Mouse (Mus musculus): ENCODE results near the gene Timeless. TPM values are rescaled to one million over a fixed set of nuclear protein-coding genes. Genes with fewer than 3 reads are reported as not detected.
"Not testable (repeated sequence)": the region's sequence is repeated elsewhere in the genome, so short reads cannot be mapped to it uniquely, and the experiment has no call there.

Timeless gene
- polyA plus RNA-seq (2012; rRNA removed): 5.1 and 5.3 TPM in 2 replicates

DNA sequence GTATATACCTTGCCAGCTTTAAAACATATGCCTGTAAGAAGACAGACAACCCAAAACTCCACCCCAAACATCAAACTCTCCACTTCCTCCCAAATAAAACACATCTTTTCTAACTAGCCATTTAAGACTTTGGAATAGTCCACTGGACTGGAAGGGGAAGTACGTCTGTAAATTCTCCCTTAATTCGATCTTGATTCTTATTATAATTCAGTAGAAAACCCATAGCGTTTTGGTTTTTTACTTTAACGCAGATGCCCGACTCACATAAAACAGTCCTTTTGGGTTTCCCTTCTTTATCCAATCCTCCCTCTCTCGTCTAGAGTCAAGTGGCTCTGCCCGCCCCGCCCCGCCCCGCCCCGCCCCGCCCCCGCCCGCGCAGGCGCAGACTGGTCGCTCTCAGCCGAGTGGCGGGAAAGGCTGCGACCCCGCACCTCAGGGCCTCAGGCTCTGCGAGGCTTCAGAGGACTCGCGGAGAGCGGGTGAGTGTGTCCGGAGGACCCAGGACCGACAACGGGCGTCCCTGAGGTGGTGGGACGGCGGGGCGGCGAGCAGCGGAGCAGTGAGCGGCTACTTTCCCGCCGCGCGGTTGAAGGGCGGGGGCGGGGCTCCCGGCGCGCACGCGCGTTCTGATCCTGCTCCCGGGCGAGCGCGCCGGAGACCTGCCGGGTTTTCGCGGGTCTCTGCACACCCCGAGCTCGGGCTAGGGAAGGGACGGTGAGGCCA lies at the start of gene Timeless:
Gene Timeless (plus strand): TSS at position 369 of the 723 bp plus-strand sequence.
- peak in 1 of 2 experiments; percentile 84 for DNase-seq (ENCODE audit: extremely low spot score in 1 of 2, low spot score in 1 of 2)

DNA sequence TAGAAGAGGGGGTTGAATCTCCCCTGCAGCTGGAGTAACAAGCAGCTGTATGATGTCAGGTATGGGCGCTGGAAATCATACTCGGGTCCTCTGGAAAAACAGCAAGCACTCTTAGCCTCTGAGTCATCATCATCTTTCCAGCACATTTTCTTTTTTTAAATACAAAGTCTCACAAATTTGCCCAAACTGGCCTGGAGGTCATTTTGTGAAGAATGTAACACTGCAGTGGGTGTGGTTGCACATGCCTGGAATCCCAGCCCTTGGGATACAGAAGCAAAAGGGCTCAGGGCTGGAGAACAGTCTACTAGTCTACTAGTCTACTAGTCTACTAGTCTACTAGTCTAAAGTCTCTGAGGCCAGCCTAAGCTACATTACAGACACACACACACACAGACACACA lies 47.6 kb upstream of the Timeless start:
- no peak for DNase-seq (ENCODE audit: extremely low spot score in 1 of 2, low spot score in 1 of 2)

DNA sequence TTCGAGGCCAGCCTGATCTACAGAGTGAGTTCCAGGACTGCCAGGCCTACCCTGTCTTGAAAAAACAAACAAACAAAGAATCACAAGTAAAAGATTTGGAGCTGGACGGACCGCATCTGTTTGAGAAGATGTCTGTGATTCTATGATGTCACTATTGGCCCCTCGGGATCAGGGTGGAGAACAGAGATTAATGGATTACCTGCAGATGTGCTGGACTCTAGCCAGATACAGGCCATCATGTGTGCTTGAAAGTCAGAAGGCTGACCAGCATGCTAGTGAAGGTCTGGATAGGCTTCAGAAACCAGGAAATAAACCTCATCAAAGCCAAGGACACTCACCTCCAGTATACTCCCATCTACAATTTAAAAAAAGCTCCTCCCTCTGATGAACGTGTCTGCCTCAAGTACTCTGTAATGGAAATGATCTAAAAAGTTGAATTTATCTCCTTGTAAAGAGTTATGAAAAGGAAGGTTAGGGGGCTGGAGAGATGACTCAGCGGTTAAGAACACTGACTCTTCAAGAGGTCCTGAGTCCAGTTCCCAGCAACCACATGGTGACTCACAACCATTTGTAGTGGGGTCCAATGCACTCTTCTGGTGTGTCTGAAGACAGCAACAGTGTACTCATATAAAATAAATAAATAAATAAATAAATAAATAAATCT lies 46.5 kb upstream of the Timeless start:
- DNase-seq (ENCODE audit: extremely low spot score in 1 of 2, low spot score in 1 of 2): no peak

DNA sequence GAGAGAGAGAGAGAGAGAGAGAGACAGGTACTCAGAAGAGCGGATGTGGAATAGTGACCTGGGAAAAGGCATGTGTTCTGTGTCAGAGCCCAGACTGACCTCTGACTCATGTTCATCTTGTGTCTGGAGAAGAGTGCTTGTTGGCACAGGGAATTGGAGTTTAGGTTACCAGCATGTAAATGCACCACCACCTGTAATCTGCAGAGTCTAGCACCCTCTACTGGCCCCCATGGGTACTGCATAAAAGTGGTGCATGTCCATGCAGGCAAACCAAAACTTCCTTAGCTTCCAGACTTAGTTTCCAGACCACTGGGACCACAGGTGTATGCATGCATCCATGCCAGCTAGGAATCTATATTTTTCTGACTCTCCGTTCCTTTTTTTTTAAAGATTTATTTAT lies 45.9 kb upstream of the Timeless start:
- DNase-seq (ENCODE audit: extremely low spot score in 1 of 2, low spot score in 1 of 2): peak in 1 of 2 experiments; percentile 86

DNA sequence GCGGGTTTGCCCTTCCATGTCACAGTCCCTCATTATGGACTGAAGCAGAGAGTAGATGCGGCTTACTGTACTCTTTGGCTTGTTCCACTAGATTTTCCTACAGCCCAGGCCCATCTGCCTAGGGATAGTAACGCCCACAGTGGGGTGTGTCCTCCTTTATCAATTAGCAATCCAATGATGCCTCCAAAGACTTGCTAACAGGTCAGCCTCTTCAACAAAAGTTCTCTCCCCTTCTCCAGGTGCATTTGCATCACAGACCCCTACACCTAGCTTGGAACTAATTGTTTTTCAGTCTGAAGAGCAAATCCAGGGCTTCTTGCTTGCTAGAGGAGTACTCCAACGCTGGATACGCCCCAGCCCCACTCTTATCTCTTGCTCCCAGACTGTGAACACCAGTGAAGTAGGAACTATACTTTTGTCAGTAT lies 44.7 kb upstream of the Timeless start:
- no peak for DNase-seq (ENCODE audit: extremely low spot score in 1 of 2, low spot score in 1 of 2)

DNA sequence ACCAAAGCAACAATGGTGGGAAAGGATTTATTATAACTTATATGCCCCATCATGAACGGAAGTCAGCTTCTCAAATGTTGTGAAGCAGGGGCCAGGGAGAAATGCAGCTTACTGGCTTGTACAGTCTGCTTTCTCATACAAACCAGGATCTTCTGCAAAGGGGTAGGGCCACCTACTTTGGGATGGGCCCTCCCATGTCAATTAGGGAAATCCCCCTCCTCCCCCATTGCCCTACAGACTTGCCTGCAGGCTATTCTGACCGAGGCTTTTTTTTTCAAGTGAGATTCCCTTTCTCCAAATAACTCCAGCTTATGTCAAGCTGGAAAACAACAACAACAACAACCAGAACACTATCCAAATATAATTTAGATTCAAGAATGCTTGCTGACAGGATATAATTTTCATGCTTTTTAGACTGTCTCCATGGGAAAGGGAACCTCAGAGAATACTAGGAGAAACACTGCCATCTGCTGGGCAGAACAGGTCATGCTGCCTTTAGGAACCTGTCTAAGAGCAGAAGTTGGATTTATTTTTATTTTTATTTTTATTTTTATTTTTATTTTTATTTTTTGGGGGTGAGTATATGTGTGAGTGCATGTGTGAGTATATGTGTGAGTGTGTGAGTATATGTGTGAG lies 43.5 kb upstream of the Timeless start:
- peak; percentile 48 to 93 for DNase-seq (ENCODE audit: extremely low spot score in 1 of 2, low spot score in 1 of 2)

DNA sequence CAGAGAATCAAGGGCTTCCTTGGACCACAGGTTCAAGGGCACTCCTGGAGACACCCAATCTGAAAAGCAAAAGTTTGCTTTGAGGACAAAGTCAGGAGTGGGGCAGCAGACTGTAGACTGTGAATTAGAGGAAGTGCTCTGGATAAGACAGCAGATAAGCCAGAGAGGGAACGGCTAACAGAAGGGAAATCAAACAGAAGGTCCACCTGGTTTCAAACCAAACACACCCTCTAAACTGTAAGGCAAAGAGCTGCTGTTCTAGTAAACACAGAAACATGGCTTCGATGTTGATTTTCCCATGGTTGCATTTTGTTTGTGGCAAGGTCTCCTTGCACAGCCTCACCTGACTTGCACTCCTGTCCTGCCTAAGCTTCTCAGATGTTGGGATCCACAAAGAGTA lies 40.4 kb upstream of the Timeless start:
- no peak for DNase-seq (ENCODE audit: extremely low spot score in 1 of 2, low spot score in 1 of 2)

DNA sequence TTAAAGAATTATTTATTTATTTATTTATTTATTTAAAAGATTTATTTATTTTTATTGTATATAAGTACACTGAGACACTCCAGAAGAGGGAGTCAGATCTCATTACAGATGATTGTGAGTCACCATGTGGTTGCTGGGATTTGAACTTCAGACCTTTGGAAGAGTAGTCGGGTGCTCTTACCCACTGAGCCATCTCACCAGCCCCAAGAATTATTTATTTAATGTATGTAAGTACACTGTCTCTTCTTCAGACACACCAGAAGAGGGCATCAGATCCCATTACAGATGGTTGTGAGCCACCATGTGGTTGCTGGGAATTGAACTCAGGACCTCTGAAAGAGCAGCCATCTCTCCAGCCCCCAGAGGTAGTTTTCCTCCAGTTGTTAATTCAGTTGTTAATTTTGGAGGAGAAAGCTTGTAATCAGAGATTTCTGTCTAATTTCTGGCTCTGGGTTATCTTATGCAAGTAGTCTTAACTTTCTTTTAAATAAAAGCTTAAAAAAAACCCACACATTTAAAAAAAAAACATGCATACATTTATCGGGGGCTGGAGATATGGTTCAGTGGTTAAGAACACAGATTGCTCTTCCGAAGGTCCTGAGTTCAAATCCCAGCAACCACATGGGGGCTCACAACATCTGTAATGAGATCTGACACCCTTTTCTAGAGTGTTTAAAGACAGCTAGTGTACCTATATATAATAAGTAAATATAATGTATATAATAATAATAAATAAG lies 39.7 kb upstream of the Timeless start:
- DNase-seq (ENCODE audit: extremely low spot score in 1 of 2, low spot score in 1 of 2): not testable (repeated sequence)

DNA sequence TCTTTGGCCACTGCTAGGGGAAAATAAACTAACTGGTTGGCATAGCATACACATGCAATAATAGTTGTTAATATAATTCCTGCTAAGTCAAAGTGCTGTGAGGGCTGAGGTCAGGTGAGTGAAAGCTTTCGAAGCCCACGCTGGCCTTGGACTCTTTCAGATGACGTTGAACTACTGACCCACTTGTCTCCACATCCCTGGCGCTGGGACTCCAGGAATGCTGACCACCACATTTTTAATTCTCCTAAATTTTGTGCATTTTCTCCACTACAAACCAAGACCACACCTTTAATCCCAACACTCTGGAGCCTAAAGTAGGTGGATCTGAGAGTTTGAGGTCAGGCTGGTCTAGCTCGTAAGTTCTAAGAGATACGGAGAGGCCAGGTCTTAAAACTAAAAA lies 38.8 kb upstream of the Timeless start:
- no peak for DNase-seq (ENCODE audit: extremely low spot score in 1 of 2, low spot score in 1 of 2)

DNA sequence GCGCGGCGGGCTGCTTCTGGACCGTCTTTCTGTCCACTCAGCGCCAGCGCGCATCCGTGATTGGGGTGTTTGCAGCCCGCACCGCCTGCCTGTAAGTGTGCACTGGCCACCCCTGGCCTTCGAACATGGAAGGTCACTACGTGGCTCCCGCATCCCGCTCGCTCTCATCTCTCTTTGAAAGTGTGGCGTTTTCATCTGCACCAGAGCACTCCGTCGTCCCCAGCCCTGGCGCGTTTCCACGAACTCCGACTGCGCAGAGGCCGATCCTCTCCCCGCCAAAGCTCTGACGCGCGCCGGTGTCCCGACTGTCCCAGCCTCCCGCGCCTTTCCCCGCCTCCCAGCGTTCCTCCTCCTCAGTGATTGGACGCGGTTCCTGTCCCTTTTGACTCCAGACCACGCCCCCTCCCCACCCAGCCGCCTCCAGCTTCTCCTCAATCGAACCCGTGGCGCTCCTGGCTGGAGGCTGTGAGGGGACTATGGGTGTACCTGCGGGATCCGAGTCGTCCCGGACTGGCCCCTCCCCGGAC lies 37.8 kb upstream of the Timeless start, which contains the start of gene Gls2:
Gene Gls2 (plus strand): TSS at position 434 of the 527 bp plus-strand sequence.
- DNase-seq (ENCODE audit: extremely low spot score in 1 of 2, low spot score in 1 of 2): peak; percentile 96 to 99

DNA sequence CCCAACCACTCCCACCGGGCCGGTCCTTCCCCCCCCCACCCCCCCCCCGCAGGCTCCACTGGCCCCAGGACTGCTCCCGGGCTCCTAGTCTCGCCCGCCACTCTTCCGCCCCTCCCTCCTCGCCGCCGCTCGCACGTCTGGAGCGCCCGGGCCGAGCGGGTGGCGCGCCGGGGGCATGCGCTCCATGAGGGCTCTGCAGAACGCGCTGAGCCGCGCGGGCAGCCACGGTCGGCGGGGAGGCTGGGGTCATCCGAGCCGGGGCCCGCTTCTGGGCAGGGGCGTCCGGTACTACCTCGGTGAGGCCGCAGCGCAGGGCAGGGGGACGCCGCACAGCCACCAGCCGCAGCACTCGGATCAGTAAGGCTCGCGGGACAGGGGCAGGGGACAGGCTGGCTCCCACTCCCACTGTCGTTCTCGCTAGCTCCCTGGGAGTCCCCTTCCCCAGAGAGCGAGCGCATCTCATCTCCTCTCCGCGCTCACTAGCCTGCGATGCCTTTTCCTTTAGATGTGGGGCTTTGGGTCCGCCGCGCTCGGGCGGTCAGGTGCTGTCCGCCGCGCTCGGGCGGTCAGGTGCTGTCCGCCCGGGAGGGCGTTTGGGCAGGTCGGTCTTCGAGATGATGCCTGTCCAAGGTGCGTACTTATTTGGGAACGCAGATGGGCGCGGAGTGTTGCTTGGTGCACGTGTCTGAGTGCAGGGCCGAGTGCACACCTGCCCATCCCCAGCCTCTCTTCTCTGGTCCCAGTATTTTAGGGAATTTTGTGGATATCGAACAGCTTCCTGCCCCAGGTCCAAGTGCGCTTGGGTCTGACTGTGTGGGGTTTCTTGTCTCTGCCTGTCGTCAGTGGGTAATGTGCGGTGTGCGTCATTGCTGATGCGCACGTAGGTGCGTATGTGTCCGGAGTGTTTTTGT lies 37.1 kb upstream of the Timeless start:
- peak; percentile 48 to 72 for DNase-seq (ENCODE audit: extremely low spot score in 1 of 2, low spot score in 1 of 2)

DNA sequence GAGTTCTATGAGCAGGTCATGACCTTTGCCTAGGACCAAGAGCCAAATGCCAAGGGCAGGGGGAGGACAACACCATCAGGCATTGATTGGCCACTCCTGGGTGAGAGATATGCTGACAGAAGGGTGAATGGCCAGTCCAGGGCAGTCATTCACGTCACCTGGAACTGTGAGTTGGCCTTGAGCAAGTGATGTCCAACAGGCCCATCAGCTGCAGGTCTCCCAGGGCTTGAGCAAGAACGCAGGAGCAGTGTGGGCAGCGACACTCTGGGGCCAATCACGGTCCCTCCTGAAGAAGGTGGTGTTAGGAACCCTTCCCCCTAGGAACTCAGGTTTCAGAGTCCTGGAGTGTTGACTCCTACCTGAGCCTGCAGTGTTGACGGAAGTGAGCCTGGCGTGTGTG lies 30.0 kb upstream of the Timeless start:
- no peak for DNase-seq (ENCODE audit: extremely low spot score in 1 of 2, low spot score in 1 of 2)

DNA sequence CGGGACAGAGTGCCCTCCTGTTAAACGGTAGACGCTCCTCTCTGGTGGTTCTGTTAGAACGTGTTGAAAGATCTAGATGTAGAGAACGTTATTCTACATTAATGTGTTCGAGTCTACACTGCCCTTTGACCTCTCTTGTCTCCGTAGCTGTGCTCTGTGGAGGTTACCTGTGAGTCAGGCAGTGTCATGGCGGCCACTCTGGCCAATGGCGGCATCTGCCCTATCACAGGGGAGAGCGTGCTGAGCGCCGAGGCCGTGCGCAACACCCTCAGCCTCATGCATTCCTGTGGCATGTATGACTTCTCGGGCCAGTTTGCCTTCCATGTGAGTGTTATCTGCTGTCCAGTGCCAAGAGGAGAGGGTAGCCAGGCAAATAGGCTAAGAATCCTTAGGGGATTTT lies 26.9 kb upstream of the Timeless start:
- no peak for DNase-seq (ENCODE audit: extremely low spot score in 1 of 2, low spot score in 1 of 2)

DNA sequence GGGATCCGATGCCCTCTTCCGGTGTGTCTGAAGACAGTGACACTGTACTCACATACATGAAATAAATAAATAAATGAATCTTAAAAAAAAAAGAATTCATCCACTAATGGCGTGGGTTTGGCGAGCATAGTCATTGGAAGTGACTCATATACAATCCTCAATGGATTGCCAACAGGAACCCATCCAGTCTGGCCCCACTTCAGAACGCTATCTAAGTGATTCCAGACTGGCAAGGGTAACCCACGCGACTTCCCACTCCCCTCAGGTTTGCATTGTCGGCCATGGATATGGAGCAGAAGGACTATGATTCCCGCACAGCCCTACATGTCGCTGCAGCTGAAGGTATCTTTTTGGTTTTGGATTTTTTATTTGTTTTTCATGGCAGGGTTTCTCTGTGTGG lies 23.5 kb upstream of the Timeless start:
- no peak for DNase-seq (ENCODE audit: extremely low spot score in 1 of 2, low spot score in 1 of 2)

DNA sequence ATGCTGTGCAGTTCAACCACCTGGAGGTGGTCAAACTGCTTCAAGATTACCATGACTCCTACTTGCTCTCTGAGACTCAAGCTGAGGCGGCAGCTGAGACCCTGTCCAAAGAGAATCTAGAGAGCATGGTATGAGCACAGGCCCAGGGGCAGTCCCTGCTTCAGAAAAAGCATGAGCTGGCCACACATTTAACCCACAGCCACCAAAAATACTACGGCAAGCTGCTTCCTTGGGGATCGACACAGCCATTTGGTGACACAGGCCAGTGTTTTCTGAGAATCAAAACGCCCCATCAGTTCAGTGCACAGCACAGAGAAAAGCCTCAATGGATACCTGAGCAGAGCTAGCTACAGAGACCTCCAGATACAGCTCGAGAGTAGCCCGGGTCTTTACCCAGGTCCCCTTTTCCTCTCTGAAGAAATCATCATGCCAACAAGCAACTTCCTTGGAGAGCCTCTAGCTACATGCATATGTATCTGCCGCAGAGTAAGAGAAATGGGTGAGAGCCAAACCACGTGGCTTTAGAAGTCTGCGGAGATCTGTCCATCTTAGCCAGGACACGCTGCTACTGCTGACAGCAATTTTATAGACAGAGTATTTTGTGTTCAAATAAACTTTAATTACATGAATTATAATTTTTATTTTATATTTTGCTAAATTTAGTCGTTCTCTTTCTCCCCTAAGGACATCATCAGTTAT lies 22.4 kb upstream of the Timeless start:
- no peak for DNase-seq (ENCODE audit: extremely low spot score in 1 of 2, low spot score in 1 of 2)

DNA sequence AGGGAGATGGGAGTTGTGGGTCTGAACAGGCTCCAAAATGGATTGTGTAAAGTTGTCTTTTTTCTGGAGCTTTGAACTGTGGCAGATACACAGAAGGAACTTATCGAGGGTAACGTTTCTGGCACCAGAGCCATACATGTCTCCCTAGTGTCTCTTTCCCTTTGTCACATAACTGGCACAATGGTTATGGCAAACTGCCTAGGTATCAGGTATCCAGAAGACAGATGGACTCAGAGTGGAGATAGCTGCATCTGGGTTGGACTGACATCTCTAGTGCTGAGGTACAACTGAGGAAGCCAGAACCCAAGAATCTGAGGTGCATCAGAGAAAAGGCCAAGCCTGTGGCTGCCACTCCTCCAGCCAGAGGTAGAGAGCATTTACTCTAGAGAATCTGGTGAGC lies 21.7 kb upstream of the Timeless start:
- DNase-seq (ENCODE audit: extremely low spot score in 1 of 2, low spot score in 1 of 2): no peak

DNA sequence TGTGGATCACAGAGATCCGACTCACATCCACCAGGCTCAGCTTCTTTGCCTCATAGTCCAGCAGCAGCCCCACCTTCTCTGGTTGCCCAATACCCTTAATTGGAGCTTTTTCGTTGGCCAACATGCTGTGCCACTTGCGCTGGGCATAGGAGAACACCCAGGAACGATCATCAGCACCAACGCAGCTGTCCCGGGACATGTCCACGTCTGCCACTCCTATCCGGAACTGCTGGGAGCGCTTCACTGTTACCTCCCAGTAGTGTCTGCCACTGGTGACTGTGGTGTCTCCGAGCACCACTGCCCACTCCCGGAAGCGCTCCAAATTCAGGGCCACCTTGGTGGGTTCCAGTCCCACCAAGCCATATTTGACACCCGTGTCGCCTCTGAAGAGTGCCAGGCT lies 20.9 kb upstream of the Timeless start:
- no peak for DNase-seq (ENCODE audit: extremely low spot score in 1 of 2, low spot score in 1 of 2)

DNA sequence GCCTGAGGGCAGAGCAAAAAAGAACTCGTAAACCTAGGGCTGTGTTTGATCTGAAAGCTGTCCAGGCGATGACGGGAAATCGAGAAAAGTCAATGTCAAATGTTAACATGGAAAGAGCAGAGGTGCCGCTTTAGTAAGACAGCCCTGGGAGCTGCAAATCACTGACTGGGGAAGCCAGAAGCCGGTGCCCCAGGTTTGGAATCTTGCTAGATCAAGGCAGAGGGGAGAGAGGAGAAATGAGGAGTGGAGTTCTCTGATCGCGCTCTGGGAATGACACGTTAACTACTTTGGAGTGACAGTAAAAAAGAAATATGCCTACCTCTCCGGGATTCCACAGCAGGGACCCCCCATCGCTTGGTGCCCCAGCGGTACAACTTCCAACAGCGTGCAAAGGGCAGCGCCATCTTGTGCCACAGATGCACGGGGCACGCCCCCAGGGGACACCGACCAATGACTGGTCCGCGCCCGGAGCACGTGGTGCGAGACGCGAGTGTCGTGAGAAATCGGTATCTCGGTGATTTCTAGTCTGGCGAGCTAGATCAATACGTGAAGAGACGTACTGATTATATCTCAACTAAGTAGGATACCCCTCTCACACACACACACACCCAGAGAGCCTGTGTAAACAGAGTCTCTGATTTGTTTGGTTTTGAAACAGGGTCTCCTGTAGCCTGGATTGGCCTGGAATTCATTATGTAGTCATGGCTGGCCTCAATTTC lies 20.3 kb upstream of the Timeless start, which contains the start of gene Spryd4:
Gene Spryd4 (minus strand): TSS at position 418 of the 719 bp plus-strand sequence.
- DNase-seq (ENCODE audit: extremely low spot score in 1 of 2, low spot score in 1 of 2): peak; percentile 84 to 94

Data from frontal cortex, adult 2 months (tissue).